Mouse (Mus musculus) lung, adult 2 months (tissue): ENCODE measurements around the gene Gm45711.

Experiments used
- CTCF ChIP-seq: fragments of 200-500 bp; IDR thresholded peaks from 2 replicates; pipeline ENCODE4 v1.5.1; 2011; ENCODE audit warnings: mild to moderate bottlenecking, low read length, control low read depth; ENCODE audit not compliant: insufficient read depth
- POLR2A ChIP-seq: fragments of 200-500 bp; IDR thresholded peaks from 2 replicates; pipeline ENCODE4 v1.6.1; 2011; ENCODE audit warnings: low read depth, mild to moderate bottlenecking, control low read depth, low read length, borderline replicate concordance; ENCODE audit errors: extremely low read depth

- TF ChIP-seq CTCF (no peak), POLR2A (no peak)
Observed at GRCm38 (mm10) chr8:104354504-104354903, 44.6 kb upstream of the Gm45711 start.
